In the genomic region with DNA sequence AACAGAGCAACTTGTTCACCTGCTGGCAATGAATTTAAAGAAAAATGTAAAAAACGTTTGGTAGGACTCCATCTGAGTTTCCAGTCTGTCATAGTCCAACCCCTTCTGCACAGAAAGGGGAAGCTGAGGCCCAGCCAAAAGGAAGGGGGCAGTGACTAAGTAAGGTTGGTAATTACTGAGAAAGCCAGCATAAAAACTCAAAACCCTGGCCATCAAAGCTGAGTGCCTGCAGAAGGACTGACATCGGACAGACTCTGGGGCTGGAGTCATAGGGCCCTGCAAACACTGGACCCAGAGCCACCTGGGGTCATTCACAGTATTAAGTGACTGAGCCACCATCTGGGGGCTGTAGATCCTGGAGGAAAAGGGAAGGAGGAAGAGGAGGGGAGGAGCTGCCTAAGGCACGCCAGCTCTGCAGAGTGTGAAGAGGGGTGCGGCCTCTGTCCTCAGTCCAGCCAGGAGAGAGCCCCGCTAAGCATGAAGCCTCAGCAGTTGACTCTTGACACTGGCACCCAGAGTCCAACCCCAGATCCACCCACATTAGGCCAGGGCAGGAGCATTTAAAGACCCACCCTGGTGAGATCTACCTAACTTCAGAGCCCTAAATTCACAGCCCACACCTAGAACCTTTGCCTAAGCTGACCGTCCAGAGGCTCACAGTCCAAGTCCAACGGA, we compare ENCODE assay signal across 8 mouse cellular contexts. TPM values are rescaled to one million over a fixed set of nuclear protein-coding genes. Genes with fewer than 3 reads are reported as not detected.
DNase-seq lines count a peak whose midpoint lies in the region; ATAC-seq and TF ChIP-seq lines count a peak whose summit lies in the region.
"Had no signal": no experiment of that assay in that cellular context is flagged by ENCODE, and none has a peak within 500 bp of the region (broad histone marks: within the 10 kb centered on the region; RNA-seq: fewer than 3 reads in every experiment).

No protein-coding gene starts in this region.

- H3K79me2 ChIP-seq in MEL (ENCODE audit: control insufficient read depth, insufficient read depth, low read length, poor library complexity) (no peaks in the 10 kb centered on the region), macrophage (ENCODE audit: inconsistent target) (peaks cover 73% of the 10 kb centered on the region; the same call in 1 of the 2 replicates)

- peaks cover 0 to 21% of the 10 kb centered on the region in 2 experiments; a peak in 2 of 4 replicates for H3K36me3 ChIP-seq in MEL (ENCODE audit: control insufficient read depth in 1 of 2, insufficient read depth in 2 of 2, low read length in 2 of 2)
- no peaks in the 10 kb centered on the region for H3K36me3 ChIP-seq in macrophage (ENCODE audit: inconsistent target)
- no peaks in the 10 kb centered on the region for H3K36me3 ChIP-seq in forebrain, embryonic 12.5 days (replicated peaks)
- H3K36me3 ChIP-seq: embryonic facial prominence, embryonic 15.5 days had no signal

- 23% methylated on average over 7 of the region's 7 CpGs for WGBS in macrophage (ENCODE audit: missing documents)
- WGBS in forebrain, embryonic 12.5 days = 87% methylated on average over 7 of the region's 7 CpGs

- peak overlapping the region; percentile 45 for H3K9ac ChIP-seq in MEL (ENCODE audit: control insufficient read depth, low read depth, low read length, poor library complexity, severe bottlenecking)
- H3K9ac ChIP-seq in forebrain, embryonic 12.5 days = no peak overlapping the region
- H3K9ac ChIP-seq: embryonic facial prominence, embryonic 15.5 days had no signal

- H3K4me2 ChIP-seq in forebrain, embryonic 12.5 days = no peak overlapping the region
- H3K4me2 ChIP-seq: embryonic facial prominence, embryonic 15.5 days had no signal

- no peak for ATAC-seq in forebrain, embryonic 12.5 days (ENCODE audit: low FRiP score)

- peak; percentile 77 for DNase-seq in A20 (ENCODE audit: low read depth, low spot score)
- peak; percentile 90 for DNase-seq in MEL (ENCODE audit: low read depth, low spot score)
- DNase-seq in kidney, postnatal 10 days = peak; percentile 50
- no peak for DNase-seq in layer of hippocampus, postnatal 10 days (ENCODE audit: low spot score in 2 of 2)
- no peak for DNase-seq in adrenal gland, adult 2 months

- no peak; a peak in 1 of 4 replicates for TF ChIP-seq POLR2A in MEL (IDR thresholded peaks at IDR 0.05; ENCODE audit: control insufficient read depth in 1 of 2, insufficient read depth in 1 of 2, low read depth in 1 of 2, low read length in 2 of 2, poor library complexity in 1 of 2)

- H3K27ac ChIP-seq in MEL (ENCODE audit: control insufficient read depth, low read depth, low read length) (peak overlapping the region; percentile 91), macrophage (peak overlapping the region; percentile 94)
- no peak overlapping the region for H3K27ac ChIP-seq in forebrain, embryonic 12.5 days
- H3K27ac ChIP-seq: embryonic facial prominence, embryonic 15.5 days had no signal

- H3K9me3 ChIP-seq in MEL (replicated peaks; ENCODE audit: insufficient read depth, low read length) = no peaks in the 10 kb centered on the region
- H3K9me3 ChIP-seq in forebrain, embryonic 12.5 days = no peaks in the 10 kb centered on the region
- H3K9me3 ChIP-seq: embryonic facial prominence, embryonic 15.5 days had no signal

- peaks cover 10 to 32% of the 10 kb centered on the region in 2 experiments; a peak in 3 of 4 replicates for H3K4me1 ChIP-seq in MEL (ENCODE audit: control insufficient read depth in 1 of 2, insufficient read depth in 2 of 2, low read length in 2 of 2)
- no peaks in the 10 kb centered on the region for H3K4me1 ChIP-seq in forebrain, embryonic 12.5 days

- no peak for TF ChIP-seq CTCF in MEL (IDR thresholded peaks at IDR 0.05 in 2 of 3, conservative IDR thresholded peaks at IDR 0.05 in 1 of 3; ENCODE audit: control insufficient read depth in 1 of 3, insufficient read depth in 1 of 3, low read depth in 2 of 3, low read length in 3 of 3, poor library complexity in 1 of 3, severe bottlenecking in 1 of 3)

- peak in 1 of 2 experiments; percentile 73; a peak in 2 of 4 replicates for TF ChIP-seq EP300 in MEL (IDR thresholded peaks at IDR 0.05; ENCODE audit: low read depth in 1 of 2, low read length in 2 of 2)

- H3K4me3 ChIP-seq in MEL (ENCODE audit: control insufficient read depth in 1 of 2, insufficient read depth in 1 of 2, low read depth in 2 of 2, low read length in 2 of 2) (peak overlapping the region; percentile 32 to 44; a peak in 3 of 4 replicates), macrophage (ENCODE audit: inconsistent target) (no peak overlapping the region)
- H3K4me3 ChIP-seq in forebrain, embryonic 12.5 days (replicated peaks) = no peak overlapping the region
- H3K4me3 ChIP-seq: embryonic facial prominence, embryonic 15.5 days had no signal

- H3K27me3 ChIP-seq in MEL (ENCODE audit: control insufficient read depth in 1 of 2, insufficient read depth in 2 of 2, low read length in 2 of 2) = no peaks in the 10 kb centered on the region
- H3K27me3 ChIP-seq in forebrain, embryonic 12.5 days = no peaks in the 10 kb centered on the region
- H3K27me3 ChIP-seq: embryonic facial prominence, embryonic 15.5 days had no signal

- no peak for TF ChIP-seq RAD21 in MEL (IDR thresholded peaks at IDR 0.05; ENCODE audit: low read depth, low read length)

TF ChIP-seq in MEL, 35 proteins besides CTCF, POLR2A, EP300 and RAD21 (continues in another document):
- TF ChIP-seq USF2 (IDR thresholded peaks at IDR 0.05; ENCODE audit: borderline replicate concordance in 1 of 2, insufficient read depth in 1 of 2, low read depth in 1 of 2, low read length in 2 of 2) (no peak), MXI1 (IDR thresholded peaks at IDR 0.05; ENCODE audit: low read depth, low read length) (peak; percentile 59), KAT2A (conservative IDR thresholded peaks at IDR 0.05; ENCODE audit: low read depth, low read length) (no peak), UBTF (IDR thresholded peaks at IDR 0.05; ENCODE audit: borderline replicate concordance, insufficient read depth, low read depth, low read length) (no peak), TAL1 (IDR thresholded peaks at IDR 0.05; ENCODE audit: low read length) (0 out of 2 replicates have a peak, but pooled peaks have one; percentile 7), POLR2AphosphoS5 (IDR thresholded peaks at IDR 0.05; ENCODE audit: borderline replicate concordance, low read depth, low read length) (no peak), SMC3 (IDR thresholded peaks at IDR 0.05; ENCODE audit: low read depth, low read length) (no peak), ZMIZ1 (IDR thresholded peaks at IDR 0.05; ENCODE audit: low read depth, low read length) (no peak), ETS1 (IDR thresholded peaks at IDR 0.05; ENCODE audit: low read depth, low read length) (no peak), TCF12 (IDR thresholded peaks at IDR 0.05; ENCODE audit: low read depth, low read length) (0 out of 2 replicates have a peak, but pooled peaks have one; percentile 12), ZC3H11A (IDR thresholded peaks at IDR 0.05; ENCODE audit: low read depth, low read length) (no peak), E2F4 (IDR thresholded peaks at IDR 0.05; ENCODE audit: borderline replicate concordance, low read depth, low read length) (no peak), GATA1 (IDR thresholded peaks at IDR 0.05; ENCODE audit: low read depth, low read length) (no peak), MAZ (IDR thresholded peaks at IDR 0.05; ENCODE audit: low read depth, low read length) (no peak; the same call in 1 of the 2 replicates), MYB (IDR thresholded peaks at IDR 0.05; ENCODE audit: low read depth, low read length) (no peak), MAFK (IDR thresholded peaks at IDR 0.05; ENCODE audit: borderline replicate concordance, low read depth, low read length) (no peak), RCOR1 (IDR thresholded peaks at IDR 0.05; ENCODE audit: low read depth, low read length) (peak; percentile 61; the same call in 1 of the 2 replicates), CHD1 (IDR thresholded peaks at IDR 0.05; ENCODE audit: low read depth, low read length) (no peak), GABPA (IDR thresholded peaks at IDR 0.05; ENCODE audit: low read depth, low read length) (no peak), BHLHE40 (IDR thresholded peaks at IDR 0.05; ENCODE audit: borderline replicate concordance, low read depth, low read length) (no peak), CHD2 (IDR thresholded peaks at IDR 0.05; ENCODE audit: low read length) (no peak), ZNF384 (IDR thresholded peaks at IDR 0.05; ENCODE audit: low read depth, low read length) (no peak), MAX (IDR thresholded peaks at IDR 0.05; ENCODE audit: low read length) (peak; percentile 35; the same call in 1 of the 2 replicates), MYC (IDR thresholded peaks at IDR 0.05; ENCODE audit: low read depth, low read length) (0 out of 2 replicates have a peak, but pooled peaks have one; percentile 24), ELF1 (IDR thresholded peaks at IDR 0.05; ENCODE audit: low read depth, low read length) (no peak), ZKSCAN1 (IDR thresholded peaks at IDR 0.05; ENCODE audit: low read depth, low read length) (no peak), TBP (IDR thresholded peaks at IDR 0.05; ENCODE audit: low read depth, low read length) (no peak), POLR2AphosphoS2 (IDR thresholded peaks at IDR 0.05; ENCODE audit: low read length) (no peak), NELFE (IDR thresholded peaks at IDR 0.05; ENCODE audit: low read depth, low read length) (no peak), USF1 (IDR thresholded peaks at IDR 0.05; ENCODE audit: low read depth, low read length) (no peak), SIN3A (IDR thresholded peaks at IDR 0.05; ENCODE audit: low read length) (peak; percentile 51; the same call in 1 of the 2 replicates), NRF1 (IDR thresholded peaks at IDR 0.05; ENCODE audit: insufficient read depth, low read depth, low read length, poor library complexity, severe bottlenecking) (no peak)

RNA-seq across cellular contexts. Expression of gene Itpk1, which starts 58.0 kb away (rescaled TPM):
- total RNA-seq in MEL (2012; rRNA removed) = 10.5 and 12.0 TPM in 2 replicates
- polyA plus RNA-seq in MEL (2012; ENCODE audit: insufficient read depth in 1 of 2, insufficient read length in 2 of 2, low read depth in 1 of 2, low replicate concordance in 2 of 2, missing spikeins in 1 of 2) (10 to 100 TPM in 1 of 2 experiments, not detected in 1; 25.7 TPM), macrophage (2018) (10.4 to 13.5 TPM (median 12.1 TPM) in 3 replicates)
- 10 to 100 TPM in 19 of 26 experiments, 1 to 10 TPM in 7; 2.3 to 25.1 (median 14.1) TPM for total RNA-seq in macrophage (2018; cell fraction: chromatin; rRNA removed)
- 10 to 100 TPM in 23 of 26 experiments, 1 to 10 TPM in 3; 7.0 to 25.8 (median 15.6) TPM for total RNA-seq in macrophage (2018; cell fraction: cytosol; rRNA removed)
- 10 to 100 TPM in 20 of 26 experiments, 1 to 10 TPM in 6; 4.3 to 23.7 (median 13.7) TPM for total RNA-seq in macrophage (2018; cell fraction: nucleus; rRNA removed)
- polyA plus RNA-seq in forebrain, embryonic 12.5 days (2016; fragmentation: Nextera tagmentation; extraction: Ambion mirVana) = 22.5 and 23.1 TPM in 2 replicates
- 10 to 100 TPM; 49.4 to 52.8 TPM for total RNA-seq in layer of hippocampus, postnatal 10 days (2021)
- total RNA-seq in adrenal gland, adult 2 months (2021) = 10 to 100 TPM; 54.9 to 99.2 TPM
- 50.8 and 70.9 TPM in 2 replicates for polyA plus RNA-seq in adrenal gland, adult 2 months (2012; rRNA removed)

Comparison
In these comparisons a context has a peak if more than half of its experiments do, and no peak if none do; other contexts are left out.
1. DNase-seq: peak in A20 (single experiment), MEL (single experiment) and kidney, postnatal 10 days (single experiment); none in layer of hippocampus, postnatal 10 days (0 of 2) and adrenal gland, adult 2 months (single experiment).
2. H3K4me3 ChIP-seq: peak in MEL (2 of 2); none in macrophage (single experiment) and forebrain, embryonic 12.5 days (single experiment).